Mouse (Mus musculus) midbrain, embryonic 14.5 days (tissue): ENCODE results near the gene Hipk3. TPM values are rescaled to one million over a fixed set of nuclear protein-coding genes. Genes with fewer than 3 reads are reported as not detected.
A peak's percentile ranks its signal among the peaks of the same experiment; 100 is the strongest.

Experiments
- ATAC-seq: fragments of 200-750 bp; cut with Nextera tagmentation; 2 replicates; pipeline ENCODE4 v1.8.0; 2017; ENCODE audit warnings: moderate number of reproducible peaks, moderate library complexity; ENCODE audit not compliant: low FRiP score, low TSS enrichment
- DNase-seq: peaks from one replicate; pipeline ENCODE4 v3.0.0-alpha.2; 2015
- H3K27ac ChIP-seq: fragments of 300-500 bp; sonication (generic); replicated peaks from 2 replicates; pipeline ENCODE4 v1.5.1; 2014; ENCODE audit warnings: mild to moderate bottlenecking, low read depth, low read length, moderate library complexity
- H3K27me3 ChIP-seq: fragments of 300-500 bp; sonication (generic); 2 replicates; pipeline ENCODE4 v1.6.1; 2014; ENCODE audit warnings: low read length, control low read depth, mixed read lengths; ENCODE audit not compliant: control insufficient read depth, insufficient read depth
- H3K36me3 ChIP-seq: fragments of 300-500 bp; sonication (generic); 2 replicates; pipeline ENCODE4 v1.6.1; 2014; ENCODE audit warnings: low read length, control low read depth; ENCODE audit not compliant: control insufficient read depth, insufficient read depth
- H3K4me1 ChIP-seq: fragments of 300-500 bp; sonication (generic); 2 replicates; pipeline ENCODE4 v1.6.1; 2014; ENCODE audit warnings: mild to moderate bottlenecking, antibody characterized with exemption, low read length, control low read depth; ENCODE audit not compliant: control insufficient read depth, insufficient read depth
- H3K4me2 ChIP-seq: fragments of 300-500 bp; sonication (generic); 2 replicates; pipeline ENCODE4 v1.6.1; 2014; ENCODE audit warnings: mild to moderate bottlenecking, low read length, moderate library complexity
- H3K4me3 ChIP-seq: fragments of 300-500 bp; sonication (generic); replicated peaks from 2 replicates; pipeline ENCODE4 v1.5.1; 2014; ENCODE audit warnings: low read depth, low read length
- H3K9ac ChIP-seq: fragments of 300-500 bp; sonication (generic); replicated peaks from 2 replicates; pipeline ENCODE4 v1.6.1; 2014; ENCODE audit warnings: mild to moderate bottlenecking, low read length, moderate library complexity
- H3K9me3 ChIP-seq: fragments of 300-500 bp; sonication (generic); 2 replicates; pipeline ENCODE4 v1.6.1; 2016; ENCODE audit warnings: low read length, control low read depth, mixed read lengths; ENCODE audit not compliant: control insufficient read depth
- WGBS: fragments of 180-500 bp; shearing (Covaris S2); extraction: QIAGEN DNeasy Blood & Tissue Kit; methylation state at CpG from one replicate; pipeline ENCODE4 v1.1.7; 2014; 5-methylcytosine and 5-hydroxymethylcytosine counted together
- polyA plus RNA-seq: library from polyadenylated mRNA; unstranded; fragments of >200 nt; fragmentation: Nextera tagmentation; extraction: Ambion mirVana; gene quantifications from 2 replicates; pipeline ENCODE4 v1.2.1, GENCODE M21; 2014

The Hipk3 gene
- polyA plus RNA-seq, 1 experiment from 2014 or later, result 12.1 TPM

DNA sequence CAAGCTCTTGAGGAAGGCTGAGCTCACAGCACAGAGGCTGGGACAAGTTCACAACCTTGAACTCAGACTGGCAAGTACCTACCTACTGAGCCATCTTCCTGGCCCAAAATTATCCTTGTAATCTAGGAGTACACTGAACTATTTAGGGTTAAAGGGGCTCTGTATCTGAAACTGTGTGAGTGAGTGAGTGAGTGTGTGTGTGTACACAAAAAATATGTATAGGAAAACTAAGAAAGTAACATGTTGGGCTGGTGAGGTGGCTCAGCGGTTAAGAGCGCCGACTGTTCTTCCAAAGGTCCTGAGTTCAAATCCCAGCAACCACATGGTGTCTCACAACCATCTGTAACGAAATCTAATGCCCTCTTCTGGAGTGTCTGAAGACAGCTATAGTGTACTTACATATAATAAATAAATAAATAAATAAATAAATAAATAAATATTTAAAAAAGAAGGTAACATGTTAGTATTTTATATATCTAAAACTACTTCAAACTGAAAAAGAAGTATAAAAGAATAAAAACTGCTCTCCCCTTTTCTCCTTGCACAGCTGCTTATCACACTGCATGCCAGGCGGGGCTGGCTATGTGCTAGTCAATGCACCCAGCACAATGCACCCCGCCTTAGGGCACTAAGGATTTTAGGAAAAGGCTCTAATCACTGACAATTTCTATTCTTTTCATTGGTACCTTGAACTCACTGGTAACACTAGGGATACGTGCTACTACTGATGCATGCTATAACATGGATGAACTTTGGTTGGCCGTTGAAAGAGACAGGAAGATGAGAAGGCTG is 28.4 kb downstream of the Hipk3 start:
- H3K9me3 ChIP-seq, result no peaks in the 10 kb centered on the region
- H3K4me1 ChIP-seq, result 0 out of 2 replicates have a peak, but pooled peaks cover 3% of the 10 kb centered on the region
- H3K36me3 ChIP-seq, result peaks cover 4% of the 10 kb centered on the region; the same call in 1 of the 2 replicates
- no peak overlapping the region for H3K4me3 ChIP-seq
- DNase-seq (no peak), ATAC-seq (no peak)
- WGBS, result 91% methylated on average over 8 of the region's 8 CpGs
- H3K27me3 ChIP-seq, result no peaks in the 10 kb centered on the region
- no peak overlapping the region for H3K9ac ChIP-seq
- no peak overlapping the region for H3K27ac ChIP-seq
- H3K4me2 ChIP-seq, result no peak overlapping the region

DNA sequence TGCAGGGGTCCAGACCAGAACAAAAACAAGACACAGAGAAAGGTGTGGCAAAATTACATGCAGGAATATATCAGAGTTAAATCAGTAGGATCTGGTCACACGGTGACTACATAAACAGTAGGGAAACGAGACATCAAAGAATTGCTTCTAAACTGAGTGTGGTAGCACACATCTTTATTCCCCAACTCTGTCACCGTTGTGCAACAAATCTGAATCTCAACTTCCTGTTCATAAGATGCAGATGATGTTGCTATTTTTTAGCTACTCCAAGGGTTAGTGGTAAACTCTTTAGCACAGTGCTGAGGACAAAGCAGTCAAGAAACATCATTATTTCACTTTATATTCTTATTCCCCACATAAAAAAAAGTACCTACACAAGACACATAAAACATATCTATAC is 34.2 kb downstream of the Hipk3 start:
- Histone ChIP-seq H3K4me2 (no peak overlapping the region), H3K9me3 (no peaks in the 10 kb centered on the region), H3K36me3 (no peaks in the 10 kb centered on the region), H3K27ac (no peak overlapping the region), H3K9ac (no peak overlapping the region), H3K4me1 (no peaks in the 10 kb centered on the region), H3K4me3 (no peak overlapping the region), H3K27me3 (no peaks in the 10 kb centered on the region)
- DNase-seq (no peak), ATAC-seq (no peak)
- WGBS, result 78% methylated on average over 3 of the region's 3 CpGs

DNA sequence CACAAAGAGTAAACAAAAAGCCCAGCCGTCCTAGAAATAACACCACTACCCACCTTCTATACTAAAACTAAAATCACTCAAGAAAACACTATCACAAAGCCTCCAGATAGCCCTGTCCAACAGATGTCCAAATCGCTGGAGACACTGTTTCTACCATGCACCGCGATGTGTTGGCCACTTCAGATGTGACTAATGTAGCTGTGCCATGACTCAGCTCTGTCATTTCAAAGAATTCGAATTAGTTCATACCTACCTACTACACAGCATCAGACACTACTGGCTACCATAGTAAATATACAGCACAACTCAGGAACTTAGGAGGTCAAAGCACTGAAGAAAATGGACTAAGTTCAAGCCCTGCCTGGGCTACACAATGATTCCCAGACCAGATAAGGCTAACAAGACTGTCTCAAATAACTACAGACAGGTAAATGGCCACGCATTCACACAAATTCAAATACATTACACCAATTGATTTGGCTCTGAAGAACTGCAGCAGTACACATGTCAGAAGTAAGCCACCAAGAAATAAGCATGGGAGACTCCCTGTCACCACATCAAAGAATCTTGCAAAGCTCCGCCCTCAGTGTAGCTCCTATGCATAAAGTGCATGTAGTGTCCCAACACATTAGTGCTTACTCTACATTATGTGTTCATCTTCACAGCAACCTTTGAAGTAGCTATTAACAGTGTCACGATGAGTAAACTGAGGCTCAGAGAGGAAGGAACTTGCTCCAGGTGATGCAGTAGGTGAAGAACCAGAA is 35.5 kb downstream of the Hipk3 start:
- Histone ChIP-seq H3K27me3 (no peaks in the 10 kb centered on the region), H3K4me1 (no peaks in the 10 kb centered on the region), H3K9me3 (no peaks in the 10 kb centered on the region), H3K4me3 (no peak overlapping the region), H3K4me2 (no peak overlapping the region), H3K36me3 (no peaks in the 10 kb centered on the region), H3K9ac (no peak overlapping the region), H3K27ac (no peak overlapping the region)
- ATAC-seq (no peak), DNase-seq (no peak)
- WGBS, result 91% methylated on average over 8 of the region's 8 CpGs

DNA sequence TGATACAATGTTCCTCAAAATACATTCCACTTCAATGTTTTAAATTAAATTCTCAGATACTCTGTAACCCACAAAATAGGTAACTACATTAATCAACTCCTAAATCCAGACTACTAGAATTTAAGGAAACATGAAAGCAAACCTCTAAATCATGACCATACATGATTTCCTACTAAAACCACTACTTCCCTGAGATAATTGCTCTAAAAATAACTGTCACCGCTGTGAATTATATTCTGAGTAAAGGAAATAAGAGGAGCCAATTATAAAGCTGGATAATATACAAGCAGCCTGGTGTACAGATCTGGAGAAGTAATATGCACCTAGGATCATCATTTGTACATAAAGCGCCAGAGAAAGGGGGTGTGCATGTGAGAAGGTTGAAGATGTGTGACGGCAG is 37.1 kb downstream of the Hipk3 start:
- Histone ChIP-seq H3K27ac (no peak overlapping the region), H3K9ac (no peak overlapping the region), H3K4me2 (no peak overlapping the region), H3K4me3 (no peak overlapping the region), H3K9me3 (no peaks in the 10 kb centered on the region), H3K4me1 (no peaks in the 10 kb centered on the region), H3K27me3 (no peaks in the 10 kb centered on the region), H3K36me3 (no peaks in the 10 kb centered on the region)
- no peak for ATAC-seq
- WGBS, result 93% methylated on average over 3 of the region's 3 CpGs
- DNase-seq, result no peak

DNA sequence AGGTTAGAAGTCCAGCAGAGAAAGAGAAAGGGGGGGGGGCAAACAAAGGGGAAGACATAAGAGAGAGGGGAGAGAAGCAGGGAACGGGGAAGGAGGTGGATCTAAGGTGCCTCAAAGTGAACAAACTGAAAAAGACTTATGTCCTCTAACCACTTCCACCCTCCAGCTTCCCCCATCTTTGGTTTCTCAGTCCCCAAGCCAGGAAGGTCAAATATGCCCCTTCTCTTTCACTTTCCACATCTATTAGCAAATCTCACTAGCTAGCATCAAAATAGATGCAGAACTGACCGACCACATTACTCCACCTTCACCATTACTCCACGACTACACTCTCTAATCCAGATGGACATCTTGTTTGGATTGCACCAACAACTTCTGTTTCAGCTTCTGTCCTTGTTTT is 43.6 kb downstream of the Hipk3 start:
- Histone ChIP-seq H3K4me3 (no peak overlapping the region), H3K4me2 (no peak overlapping the region), H3K9ac (no peak overlapping the region), H3K36me3 (no peaks in the 10 kb centered on the region), H3K9me3 (no peaks in the 10 kb centered on the region), H3K27ac (no peak overlapping the region), H3K4me1 (no peaks in the 10 kb centered on the region), H3K27me3 (no peaks in the 10 kb centered on the region)
- DNase-seq, result no peak
- no peak for ATAC-seq
- 87% methylated on average over 3 of the region's 3 CpGs for WGBS

DNA sequence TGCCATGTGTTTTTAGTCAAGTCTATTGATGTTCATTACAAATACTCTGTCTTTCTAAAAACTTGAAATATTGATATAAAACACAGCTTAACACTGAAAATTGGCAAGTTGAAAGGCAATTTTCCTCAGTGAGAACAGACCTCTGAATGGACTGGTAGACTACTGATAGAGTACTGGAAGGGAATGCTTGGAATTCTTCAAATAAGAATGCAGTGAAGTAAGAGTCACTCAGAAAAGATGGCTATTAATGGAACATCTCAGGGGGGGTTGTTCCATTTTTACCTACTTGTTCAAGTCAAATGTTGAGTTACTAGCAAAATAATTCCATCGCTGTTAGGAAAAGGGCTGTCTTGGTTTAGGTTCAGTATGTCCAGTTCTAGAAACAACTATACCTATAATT is 45.1 kb downstream of the Hipk3 start:
- Histone ChIP-seq H3K27me3 (no peaks in the 10 kb centered on the region), H3K9ac (no peak overlapping the region), H3K4me2 (no peak overlapping the region), H3K9me3 (no peaks in the 10 kb centered on the region), H3K4me1 (no peaks in the 10 kb centered on the region), H3K4me3 (no peak overlapping the region), H3K36me3 (no peaks in the 10 kb centered on the region), H3K27ac (no peak overlapping the region)
- no peak for DNase-seq
- 96% methylated on average over 1 of the region's 1 CpGs for WGBS
- no peak for ATAC-seq

DNA sequence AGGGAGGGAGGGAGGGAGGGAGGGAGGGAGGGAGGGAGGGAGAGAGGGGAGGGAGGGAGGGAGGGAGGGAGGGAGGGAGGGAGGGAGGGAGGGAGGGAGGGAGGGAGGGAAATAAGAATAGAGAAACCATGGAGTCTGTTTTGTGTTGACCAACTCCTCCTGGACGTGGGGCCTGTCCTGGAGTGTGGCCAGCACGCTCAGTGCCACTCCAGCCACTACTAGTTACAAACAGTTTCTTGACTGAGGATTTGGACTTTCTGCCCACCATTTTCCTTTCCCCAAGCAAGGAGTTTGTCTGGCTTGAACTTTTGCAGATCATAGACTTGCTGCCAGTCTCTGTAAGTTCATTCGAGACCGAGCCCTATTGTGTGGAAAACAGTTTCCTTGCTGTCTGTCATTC is 46.0 kb downstream of the Hipk3 start:
- no peak for DNase-seq
- Histone ChIP-seq H3K9ac (no peak overlapping the region), H3K9me3 (no peaks in the 10 kb centered on the region), H3K4me2 (no peak overlapping the region), H3K27ac (no peak overlapping the region), H3K4me1 (no peaks in the 10 kb centered on the region), H3K4me3 (no peak overlapping the region), H3K36me3 (no peaks in the 10 kb centered on the region), H3K27me3 (no peaks in the 10 kb centered on the region)
- no peak for ATAC-seq
- 79% methylated on average over 4 of the region's 4 CpGs for WGBS

DNA sequence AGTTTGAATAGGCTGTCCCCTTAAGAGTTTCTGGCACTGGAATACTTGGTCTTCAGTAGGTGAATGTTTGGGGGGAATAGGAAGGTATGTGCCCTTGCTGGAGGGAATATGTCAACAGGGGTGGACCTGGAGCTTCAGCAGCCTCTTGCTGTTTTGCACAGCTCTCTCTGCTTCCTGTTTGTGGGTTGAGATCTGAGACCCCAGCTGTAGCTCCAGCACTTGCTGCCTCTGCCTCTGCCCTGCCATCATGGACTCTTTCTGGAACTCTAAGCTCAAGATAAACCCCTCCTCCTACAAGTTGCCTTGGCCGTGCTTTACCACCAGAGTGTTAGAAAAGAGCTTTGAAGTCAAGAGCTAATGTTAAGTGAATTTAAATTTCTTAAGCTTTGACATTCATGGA is 48.2 kb downstream of the Hipk3 start:
- no peaks in the 10 kb centered on the region for H3K36me3 ChIP-seq
- H3K4me2 ChIP-seq, result no peak overlapping the region
- WGBS, result 72% methylated on average over 1 of the region's 1 CpGs
- no peak overlapping the region for H3K27ac ChIP-seq
- H3K4me1 ChIP-seq, result no peaks in the 10 kb centered on the region
- ATAC-seq (no peak), DNase-seq (no peak)
- no peaks in the 10 kb centered on the region for H3K27me3 ChIP-seq
- no peaks in the 10 kb centered on the region for H3K9me3 ChIP-seq
- H3K9ac ChIP-seq, result no peak overlapping the region
- no peak overlapping the region for H3K4me3 ChIP-seq

DNA sequence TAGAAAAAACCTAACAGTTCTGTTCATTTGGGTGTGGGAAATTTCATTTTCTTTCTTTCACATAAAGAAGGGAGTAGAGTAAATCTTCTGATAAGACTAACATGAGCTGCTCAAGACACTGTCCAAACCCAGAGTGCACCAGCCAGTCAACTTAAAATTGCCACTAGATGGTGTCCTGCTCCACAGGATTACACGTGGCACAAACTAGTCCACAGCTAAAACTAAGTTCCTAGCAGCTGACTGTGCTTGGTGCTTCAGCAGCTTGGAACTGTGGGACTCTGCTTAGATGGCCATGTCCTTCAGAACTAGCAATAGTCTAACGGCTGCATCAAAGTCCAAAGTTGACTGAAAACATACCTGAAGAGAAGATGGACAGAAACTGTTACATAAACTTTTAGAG is 49.5 kb downstream of the Hipk3 start:
- Histone ChIP-seq H3K36me3 (0 out of 2 replicates have a peak, but pooled peaks cover 4% of the 10 kb centered on the region), H3K4me2 (no peak overlapping the region), H3K4me1 (no peaks in the 10 kb centered on the region), H3K4me3 (no peak overlapping the region), H3K27me3 (no peaks in the 10 kb centered on the region), H3K9me3 (no peaks in the 10 kb centered on the region), H3K9ac (no peak overlapping the region), H3K27ac (no peak overlapping the region)
- ATAC-seq (peak; percentile 55; the same call in 1 of the 2 replicates), DNase-seq (peak; percentile 79)
- 41% methylated on average over 2 of the region's 2 CpGs for WGBS
